Mouse (Mus musculus) ES-E14 (cell line): ENCODE data around the gene Agap1.

Experiments used
- CHD2 ChIP-seq: IDR thresholded peaks from 2 replicates; pipeline ENCODE4 v1.6.1; 2014; ENCODE audit warnings: mild to moderate bottlenecking, low read depth, low read length, inconsistent platforms
- HCFC1 ChIP-seq: IDR thresholded peaks from 2 replicates; pipeline ENCODE4 v1.6.1; 2012; ENCODE audit warnings: low read length, inconsistent platforms, borderline replicate concordance; ENCODE audit not compliant: insufficient read depth
- MAFK ChIP-seq: IDR thresholded peaks from 2 replicates; pipeline ENCODE4 v1.6.1; 2014; ENCODE audit warnings: mild to moderate bottlenecking, low read depth, low read length, inconsistent platforms; ENCODE audit not compliant: insufficient read depth

- TF ChIP-seq CHD2 (no peak), HCFC1 (no peak), MAFK (no peak)
Measured at GRCm38 (mm10) chr1:89718782-89719403, 264.3 kb downstream of the Agap1 start.
